ENCODE assay signal across 8 mouse cellular contexts in the genomic region with DNA sequence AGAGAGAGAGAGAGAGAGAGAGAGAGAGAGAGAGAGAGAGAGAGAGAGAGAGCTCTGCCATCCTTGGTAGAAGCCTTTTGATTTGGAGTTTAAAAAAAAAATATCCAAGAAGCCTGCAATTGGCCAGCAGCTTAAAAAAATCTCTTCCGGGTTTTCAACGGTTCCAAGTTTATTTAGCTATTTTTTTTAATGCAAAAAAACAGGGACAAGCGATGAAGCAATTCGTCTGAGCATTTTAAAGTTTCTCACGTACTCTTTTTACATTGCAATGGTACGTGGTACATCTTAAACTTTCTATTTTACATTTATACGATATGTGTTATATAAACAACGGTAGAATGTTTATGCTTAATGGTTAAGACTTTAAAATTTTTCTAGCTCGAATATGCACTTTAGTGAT. TPM values are rescaled to one million over a fixed set of nuclear protein-coding genes. Genes with fewer than 3 reads are reported as not detected.
A peak's percentile ranks its signal among the peaks of the same experiment; 100 is the strongest.
DNase-seq lines count a peak whose midpoint lies in the region; ATAC-seq and TF ChIP-seq lines count a peak whose summit lies in the region.

A gene (plus strand): TSS at position 94 of the 400 bp plus-strand sequence.

- intact Hi-C loops in gastrocnemius, postnatal 36 days (cut with DNase I) = loop anchor here (5.0 to 10.0 kb wide), 2 partner anchors 152 to 285 kb away; no protein-coding TSS in a partner anchor

- H3K9me3 ChIP-seq in lung, embryonic 14.5 days (ENCODE audit: low read depth, low read length) = no peaks in the 10 kb centered on the region
- H3K9me3 ChIP-seq in intestine, embryonic 16.5 days (ENCODE audit: control insufficient read depth, low read length) = no peaks in the 10 kb centered on the region
- H3K9me3 ChIP-seq in midbrain, embryonic 10.5 days (replicated peaks) = no peaks in the 10 kb centered on the region

- no peaks in the 10 kb centered on the region for H3K36me3 ChIP-seq in lung, embryonic 14.5 days (ENCODE audit: insufficient read depth)
- H3K36me3 ChIP-seq in intestine, embryonic 16.5 days (ENCODE audit: control insufficient read depth, insufficient read depth, low read length) = no peaks in the 10 kb centered on the region
- H3K36me3 ChIP-seq in midbrain, embryonic 10.5 days = no peaks in the 10 kb centered on the region

- peaks cover 9% of the 10 kb centered on the region for H3K4me1 ChIP-seq in lung, embryonic 14.5 days (ENCODE audit: insufficient read depth)
- H3K4me1 ChIP-seq in intestine, embryonic 16.5 days (ENCODE audit: control insufficient read depth, insufficient read depth, low read length) = peaks cover 16% of the 10 kb centered on the region
- peaks cover 50% of the 10 kb centered on the region for H3K4me1 ChIP-seq in midbrain, embryonic 10.5 days

- no peaks in the 10 kb centered on the region for H3K27me3 ChIP-seq in lung, embryonic 14.5 days (ENCODE audit: insufficient read depth, low read length)
- no peaks in the 10 kb centered on the region for H3K27me3 ChIP-seq in intestine, embryonic 16.5 days (replicated peaks; ENCODE audit: control insufficient read depth, insufficient read depth, low read length)
- H3K27me3 ChIP-seq in midbrain, embryonic 10.5 days (ENCODE audit: low read depth, poor library complexity, severe bottlenecking) = peaks cover 60% of the 10 kb centered on the region

- no peak for ATAC-seq in lung, embryonic 14.5 days (ENCODE audit: insufficient read depth)
- no peak for ATAC-seq in intestine, embryonic 16.5 days

- peak; percentile 83 for DNase-seq in lung, embryonic 14.5 days
- no peak for DNase-seq in lung, postnatal 25 days (ENCODE audit: low spot score)
- DNase-seq in adrenal gland, postnatal 14 days = no peak
- DNase-seq in gastrocnemius, postnatal 36 days = no peak
- DNase-seq in midbrain, embryonic 10.5 days (ENCODE audit: low spot score) = no peak
- no peak for DNase-seq in cerebellum, adult 8-10 months
- no peak for DNase-seq in thymus, postnatal 14 days

- peak within 1 kb of the TSS; percentile 98 for H3K27ac ChIP-seq in lung, embryonic 14.5 days (ENCODE audit: low read depth)
- peak within 1 kb of the TSS; percentile 97 for H3K27ac ChIP-seq in intestine, embryonic 16.5 days (ENCODE audit: low read length)
- H3K27ac ChIP-seq in midbrain, embryonic 10.5 days (replicated peaks) = peak within 1 kb of the TSS; percentile 89

- TF ChIP-seq CTCF in lung, embryonic 14.5 days (IDR thresholded peaks at IDR 0.05; ENCODE audit: low read depth) = no peak

- WGBS in lung, embryonic 14.5 days = under 1% methylated on average over 9 of the region's 9 CpGs
- WGBS in intestine, embryonic 16.5 days = under 1% methylated on average over 9 of the region's 9 CpGs
- WGBS in midbrain, embryonic 10.5 days = under 1% methylated on average over 9 of the region's 9 CpGs

- peak within 1 kb of the TSS; percentile 42 for H3K4me3 ChIP-seq in lung, embryonic 14.5 days (ENCODE audit: low read depth, low read length)
- H3K4me3 ChIP-seq in intestine, embryonic 16.5 days (ENCODE audit: low read length) = peak within 1 kb of the TSS; percentile 55
- H3K4me3 ChIP-seq in midbrain, embryonic 10.5 days = peak within 1 kb of the TSS; percentile 62

- H3K9ac ChIP-seq in lung, embryonic 14.5 days = peak within 1 kb of the TSS; percentile 45
- peak within 1 kb of the TSS; percentile 68 for H3K9ac ChIP-seq in intestine, embryonic 16.5 days (ENCODE audit: low read depth, low read length)

- H3K4me2 ChIP-seq in lung, embryonic 14.5 days = peak within 1 kb of the TSS; percentile 91
- H3K4me2 ChIP-seq in intestine, embryonic 16.5 days (ENCODE audit: low read depth, low read length) = peak within 1 kb of the TSS; percentile 83

RNA-seq across cellular contexts. Expression of the gene that starts here (rescaled TPM):
- polyA plus RNA-seq in lung, embryonic 14.5 days (2014; fragmentation: Nextera tagmentation; extraction: Ambion mirVana) = 48.2 and 53.5 TPM in 2 replicates
- 201 and 226 TPM in 2 replicates for total RNA-seq in adrenal gland, postnatal 14 days (2021)
- 10 to 100 TPM; 56.2 to 61.5 TPM for total RNA-seq in gastrocnemius, postnatal 36 days (2021)
- 23.7 and 24.0 TPM in 2 replicates for polyA plus RNA-seq in intestine, embryonic 16.5 days (2015; fragmentation: Nextera tagmentation; extraction: Ambion mirVana)
- 5.9 and 13.3 TPM in 2 replicates for polyA plus RNA-seq in midbrain, embryonic 10.5 days (2016; fragmentation: Nextera tagmentation; extraction: Ambion mirVana)
